Mouse (Mus musculus): ENCODE results near the gene Cryzl2.

Gene Cryzl2

GRCm38 (mm10) chr1:157458421-157459208 is at the start of gene Cryzl2:
Gene Cryzl2 (plus strand): TSS chr1:157458577.
- peak; percentile 66 to 77 for DNase-seq

GRCm38 (mm10) chr1:157409648-157410047 is 48.7 kb upstream of the Cryzl2 start:
- no peak for DNase-seq

- no peak for DNase-seq
Observed at GRCm38 (mm10) chr1:157410937-157411336, 47.4 kb upstream of the Cryzl2 start.

GRCm38 (mm10) chr1:157411341-157411710 is 47.1 kb upstream of the Cryzl2 start:
- no peak for DNase-seq

GRCm38 (mm10) chr1:157411711-157412380 is 46.5 kb upstream of the Cryzl2 start:
- peak; percentile 14 to 32 for DNase-seq

GRCm38 (mm10) chr1:157412454-157413369 is 45.7 kb upstream of the Cryzl2 start, which contains the start of gene Rasal2:
Gene Rasal2 (minus strand): TSS chr1:157412595.
- DNase-seq = peak; percentile 79 to 88

- DNase-seq = no peak
Observed at GRCm38 (mm10) chr1:157415771-157416170, 42.6 kb upstream of the Cryzl2 start.

- DNase-seq = no peak
Observed at GRCm38 (mm10) chr1:157416628-157417027, 41.7 kb upstream of the Cryzl2 start.

- DNase-seq = no peak
Observed at GRCm38 (mm10) chr1:157417414-157417813, 41.0 kb upstream of the Cryzl2 start.

- no peak for DNase-seq
Observed at GRCm38 (mm10) chr1:157417861-157418260, 40.5 kb upstream of the Cryzl2 start.

GRCm38 (mm10) chr1:157425741-157426427 is 32.5 kb upstream of the Cryzl2 start:
- DNase-seq = no peak

- DNase-seq = no peak
Observed at GRCm38 (mm10) chr1:157426933-157427332, 31.4 kb upstream of the Cryzl2 start.

- no peak for DNase-seq
Observed at GRCm38 (mm10) chr1:157427604-157428003, 30.8 kb upstream of the Cryzl2 start.

- DNase-seq = no peak
Observed at GRCm38 (mm10) chr1:157428366-157428765, 30.0 kb upstream of the Cryzl2 start.

- no peak for DNase-seq
Observed at GRCm38 (mm10) chr1:157433316-157433715, 25.1 kb upstream of the Cryzl2 start.

- no peak for DNase-seq
Observed at GRCm38 (mm10) chr1:157434404-157434803, 24.0 kb upstream of the Cryzl2 start.

- no peak for DNase-seq
Observed at GRCm38 (mm10) chr1:157435926-157436325, 22.5 kb upstream of the Cryzl2 start.

GRCm38 (mm10) chr1:157438290-157438689 is 20.1 kb upstream of the Cryzl2 start:
- DNase-seq = no peak

GRCm38 (mm10) chr1:157439101-157439500 is 19.3 kb upstream of the Cryzl2 start:
- no peak for DNase-seq

- DNase-seq = no peak
Observed at GRCm38 (mm10) chr1:157439973-157440641, 18.3 kb upstream of the Cryzl2 start.

GRCm38 (mm10) chr1:157443026-157443722 is 15.2 kb upstream of the Cryzl2 start:
- no peak for DNase-seq
